Mouse (Mus musculus): ENCODE measurements around the gene Abhd17a.

DNA sequence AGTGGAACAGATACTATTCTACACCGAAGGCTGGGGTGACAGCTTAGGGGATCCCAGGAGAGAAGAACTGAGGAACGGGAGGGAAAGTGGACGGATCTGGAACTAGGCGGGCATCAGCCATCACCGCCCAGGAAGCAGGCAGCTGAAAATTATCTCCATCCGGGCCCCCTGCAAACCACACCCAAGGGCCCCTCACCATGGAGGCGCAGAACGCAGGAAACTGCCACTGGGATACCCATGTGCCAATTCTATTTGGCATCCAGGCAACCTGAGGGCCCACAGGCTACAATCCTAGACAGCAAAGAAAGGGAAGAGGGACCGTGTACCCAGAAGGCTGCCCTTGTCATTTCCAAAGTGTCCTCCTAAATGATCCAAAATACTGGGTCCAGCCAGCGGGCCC, 19.7 kb downstream of the Abhd17a start:
- TF ChIP-seq POLR2A (IDR thresholded peaks at IDR 0.05; ENCODE audit: borderline replicate concordance, extremely low read depth, low read depth, low read length) (no peak), CTCF (IDR thresholded peaks at IDR 0.05; ENCODE audit: insufficient read depth, low read length) (no peak)

All from lung, adult 2 months (tissue).